Mouse (Mus musculus): ENCODE measurements at regions not wholly inside any gene's neighbourhood (a gene's known extent, or its start where the extent isn't known, plus 50 kb on each side); places are given as distances from the start of the nearest gene placed in this dataset.
"Not testable (repeated sequence)": the region's sequence is repeated elsewhere in the genome, so short reads cannot be mapped to it uniquely, and the experiment has no call there.

GRCm38 (mm10) chr14:66584699-66585098, 575.7 kb upstream of the Gulo start:
- DNase-seq: no peak

- no peak for DNase-seq
Observed at GRCm38 (mm10) chr14:66579904-66580492, 571.0 kb upstream of the Gulo start.

GRCm38 (mm10) chr14:66566600-66566999, 557.6 kb upstream of the Gulo start:
- no peak for DNase-seq

DNA sequence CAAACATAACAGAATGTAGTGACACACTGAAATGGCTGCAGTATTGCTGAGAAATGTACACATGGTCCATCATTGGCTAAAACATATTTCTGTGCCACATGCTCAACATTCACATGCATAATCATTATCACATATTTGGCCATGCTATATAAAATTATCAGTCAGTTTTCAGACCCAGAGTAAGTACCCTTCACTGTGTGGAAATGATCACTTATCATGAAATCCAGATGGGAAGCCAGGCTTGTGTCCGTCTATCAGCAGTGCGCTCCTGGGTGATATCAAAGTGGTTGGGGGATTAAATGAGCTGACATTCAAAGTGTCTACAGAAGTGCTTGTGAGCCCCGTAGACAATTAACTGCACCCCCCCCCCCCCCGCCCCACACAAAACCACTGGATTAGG, 553.7 kb upstream of the Gulo start:
- no peak for DNase-seq

DNA sequence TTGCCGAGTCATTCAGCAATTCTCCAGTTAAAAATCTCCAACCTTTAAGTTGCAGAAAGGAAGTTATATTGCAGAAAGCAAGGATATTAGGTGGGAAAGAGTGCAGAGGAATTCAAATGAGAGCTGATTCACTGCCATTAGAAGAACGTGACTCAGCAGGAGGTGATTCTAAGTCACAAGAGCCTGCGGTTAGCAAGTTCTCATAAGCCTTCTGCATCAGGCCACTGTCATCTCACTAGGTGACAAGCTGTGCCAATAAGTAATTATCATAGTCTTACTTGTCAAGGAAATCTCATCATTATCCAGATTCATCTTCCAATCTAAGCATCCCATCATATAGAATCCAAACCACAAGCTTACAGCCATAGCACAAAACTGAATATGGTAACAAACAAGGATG, 552.7 kb upstream of the Gulo start:
- no peak for DNase-seq

- no peak for DNase-seq
Observed at GRCm38 (mm10) chr14:66561042-66561590, 552.1 kb upstream of the Gulo start.

DNA sequence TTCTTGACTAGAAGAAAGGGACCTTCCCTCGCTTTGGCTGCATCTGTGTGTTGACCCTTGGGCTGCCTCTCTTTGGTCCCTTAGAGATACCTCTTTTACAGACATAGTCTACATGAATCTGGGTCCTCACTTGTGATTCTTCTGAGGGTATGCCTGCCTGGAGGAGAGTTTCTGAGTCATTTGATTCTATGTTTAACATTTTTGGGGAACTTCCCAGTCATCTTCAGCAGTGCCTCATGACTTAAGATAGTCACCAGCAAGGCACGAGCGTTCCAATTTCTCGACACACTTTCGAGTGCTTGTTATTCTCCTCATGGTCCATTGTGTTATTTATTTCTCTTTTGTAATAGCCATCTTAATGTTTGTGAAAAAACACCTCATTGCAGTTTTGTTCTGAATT, 549.4 kb upstream of the Gulo start:
- no peak for DNase-seq

- DNase-seq: no peak
Observed at GRCm38 (mm10) chr14:66557631-66558030, 548.6 kb upstream of the Gulo start.

GRCm38 (mm10) chr14:66538498-66538897, 529.5 kb upstream of the Gulo start:
- no peak for DNase-seq

GRCm38 (mm10) chr14:66534671-66535070, 525.7 kb upstream of the Gulo start:
- DNase-seq: no peak

DNA sequence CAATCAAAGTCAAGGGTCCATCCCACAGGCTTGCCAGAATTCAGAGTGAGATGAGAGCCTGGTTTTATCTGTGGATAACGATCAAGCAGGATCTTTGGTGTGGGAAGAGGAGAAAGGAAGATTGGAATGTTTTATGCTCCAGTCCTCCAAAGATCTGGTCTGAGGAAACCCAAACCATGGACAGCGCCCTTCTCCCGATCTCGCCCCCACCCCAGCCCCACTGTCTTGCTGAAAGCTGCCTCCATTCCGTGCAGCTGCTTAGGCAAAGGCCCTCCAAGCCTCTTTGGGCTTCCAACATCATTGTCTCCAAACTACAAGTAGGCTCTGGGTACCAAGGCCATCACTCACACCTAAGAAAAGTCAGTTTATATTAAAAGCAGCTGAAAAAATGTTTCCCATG, 519.1 kb upstream of the Gulo start:
- no peak for DNase-seq

- DNase-seq: no peak
Observed at GRCm38 (mm10) chr14:66527061-66527460, 518.1 kb upstream of the Gulo start.

GRCm38 (mm10) chr14:66522856-66523400, 513.9 kb upstream of the Gulo start:
- peak; percentile 22 for DNase-seq

DNA sequence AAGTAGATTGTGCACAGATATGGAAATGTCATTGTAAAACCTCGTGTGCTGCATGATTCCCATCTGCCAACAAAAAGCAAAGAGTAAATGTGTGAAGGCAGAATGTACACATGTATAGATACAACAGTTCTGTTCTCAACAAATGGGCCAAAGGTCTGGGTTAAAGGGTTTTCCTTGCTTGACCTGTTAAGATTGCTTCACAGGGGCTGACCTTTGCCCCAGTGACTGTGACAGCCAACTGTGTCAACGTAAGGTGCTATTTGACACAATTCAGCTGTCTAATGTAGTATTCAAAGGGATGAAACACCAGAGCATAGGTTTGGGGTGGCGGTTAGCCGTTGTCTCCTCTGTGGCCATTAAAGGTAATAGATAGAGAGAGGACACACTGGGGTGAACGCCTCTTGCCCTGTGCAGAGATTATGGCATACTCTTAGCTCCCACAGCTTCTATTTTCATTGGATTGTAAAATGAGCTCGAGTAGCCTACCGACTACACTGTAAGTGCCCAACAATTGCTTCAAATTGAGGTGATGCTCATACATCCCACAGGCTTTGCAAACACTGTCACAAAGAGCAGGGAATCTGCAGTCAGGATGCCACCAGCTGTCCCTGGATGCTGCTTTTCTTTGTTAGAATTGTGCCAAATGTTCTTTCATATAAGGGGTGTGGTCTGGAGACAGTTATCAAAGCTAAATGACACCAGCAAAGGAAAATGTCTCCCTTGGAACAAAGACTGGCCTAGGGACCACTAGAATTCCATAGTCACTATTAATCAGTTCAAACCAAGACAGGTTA, 513.0 kb upstream of the Gulo start:
- no peak for DNase-seq

DNA sequence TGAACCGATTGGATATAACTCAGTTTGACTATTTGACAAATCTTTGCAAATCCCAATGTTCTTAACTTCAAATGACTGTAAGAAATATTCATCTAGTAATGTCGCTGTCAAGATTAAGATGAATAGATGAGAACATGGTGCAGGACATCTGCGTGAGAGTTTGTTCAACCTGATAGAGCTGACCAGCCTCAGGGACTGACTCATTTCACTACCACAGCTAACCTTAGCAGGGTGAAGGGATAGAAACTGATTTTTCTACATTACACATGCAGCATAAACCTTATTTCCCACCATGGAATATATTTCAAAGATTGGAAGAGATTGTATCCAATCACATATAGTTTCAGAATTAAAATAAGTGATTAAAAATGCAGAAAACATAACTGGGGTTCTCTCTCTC, 507.8 kb upstream of the Gulo start:
- DNase-seq: no peak

GRCm38 (mm10) chr14:66510750-66511149, 501.7 kb upstream of the Gulo start:
- DNase-seq: no peak

DNA sequence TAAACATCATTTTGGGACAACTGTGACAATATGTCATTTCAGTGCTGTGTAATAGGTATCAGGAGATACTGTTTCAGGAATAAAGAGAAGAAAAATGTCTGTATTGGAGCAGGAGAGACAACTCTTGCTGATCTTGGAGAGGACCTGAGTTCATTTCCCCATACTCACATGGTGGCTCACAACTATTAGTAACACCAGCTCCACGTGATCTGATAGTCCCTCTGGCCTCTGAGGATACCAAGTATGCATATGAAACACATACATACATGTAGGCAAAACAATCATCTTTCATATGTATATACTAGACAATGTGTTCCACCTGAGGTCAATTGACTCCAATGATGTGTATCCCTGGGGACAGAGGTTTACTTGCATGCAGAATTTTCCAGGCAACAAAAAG, 501.2 kb upstream of the Gulo start:
- no peak for DNase-seq

DNA sequence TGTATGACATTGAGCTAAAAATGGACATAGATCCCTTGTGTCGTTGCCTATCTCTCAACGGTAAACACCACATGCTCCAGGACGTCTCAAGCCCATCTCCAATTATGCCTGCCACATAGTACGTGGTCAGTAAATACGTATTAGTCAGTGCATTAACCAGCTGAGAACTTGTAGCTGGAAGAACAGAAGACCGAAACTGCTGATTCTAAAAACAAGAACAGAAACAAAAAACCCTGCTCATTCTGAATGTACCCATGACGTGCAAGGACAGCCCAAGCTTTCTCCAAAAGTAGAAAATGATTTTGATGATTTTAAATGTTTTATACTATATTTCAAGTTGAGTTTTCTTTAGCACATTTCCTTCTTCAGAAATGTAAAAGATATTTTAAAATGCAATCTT, 500.7 kb upstream of the Gulo start:
- DNase-seq: no peak

DNA sequence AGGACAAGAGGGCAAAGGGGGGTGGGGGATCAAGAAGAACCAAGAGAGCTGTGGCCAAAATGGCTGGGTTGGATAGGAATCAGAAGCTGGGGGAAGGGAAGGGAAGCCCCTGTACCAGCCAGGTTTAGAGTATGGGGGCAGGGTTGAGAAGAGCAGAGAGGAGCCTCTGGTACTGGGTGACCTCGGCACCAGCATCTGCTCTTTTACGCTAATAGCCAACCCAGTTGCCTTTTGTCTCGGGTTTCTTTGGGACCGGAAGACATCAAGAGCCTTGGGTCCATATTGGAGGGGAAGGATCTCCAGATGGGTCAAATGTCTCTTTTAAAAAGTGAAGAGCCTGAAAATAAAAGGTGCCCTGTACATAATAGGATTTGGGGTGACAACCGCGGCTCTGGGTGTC, 493.0 kb upstream of the Gulo start:
- DNase-seq: no peak

DNA sequence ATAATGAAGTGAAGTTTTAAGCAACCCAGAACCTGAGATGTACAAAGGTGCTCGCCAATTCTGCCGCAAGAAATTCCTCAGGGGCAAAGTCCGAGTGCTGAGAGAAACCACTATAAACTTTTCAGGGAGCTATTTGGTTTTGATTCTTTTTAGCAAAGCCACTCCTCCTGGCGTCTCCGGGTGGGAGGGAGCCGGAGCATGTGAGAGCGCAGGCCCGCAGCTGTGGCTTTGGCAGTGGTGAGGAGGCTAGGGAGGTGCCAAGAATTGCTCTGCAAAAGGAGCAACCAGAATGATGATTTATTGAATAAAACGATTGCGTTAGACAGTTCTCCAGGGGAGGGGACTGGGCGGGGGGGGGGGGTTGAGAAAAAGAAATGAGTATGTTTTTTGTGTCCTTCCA, 490.9 kb upstream of the Gulo start:
- DNase-seq: peak; percentile 55

DNA sequence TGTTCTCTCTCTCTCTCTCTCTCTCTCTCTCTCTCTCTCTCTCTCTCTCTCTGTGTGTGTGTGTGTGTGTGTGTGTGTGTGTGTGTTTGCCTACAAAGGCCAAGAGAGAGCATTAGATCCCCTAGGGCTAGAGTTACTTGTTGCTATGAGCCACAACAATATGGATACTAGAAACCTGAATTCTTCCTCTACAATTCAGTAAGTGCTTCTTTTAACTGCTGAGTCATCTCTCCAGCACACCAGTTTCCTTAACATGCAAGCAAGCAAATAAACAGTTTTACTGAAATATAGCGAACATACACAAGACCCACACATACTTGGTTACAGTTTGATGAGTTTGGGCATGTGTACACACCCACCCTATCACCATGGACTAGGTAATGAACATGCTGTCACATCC, 486.1 kb upstream of the Gulo start:
- no peak for DNase-seq

DNA sequence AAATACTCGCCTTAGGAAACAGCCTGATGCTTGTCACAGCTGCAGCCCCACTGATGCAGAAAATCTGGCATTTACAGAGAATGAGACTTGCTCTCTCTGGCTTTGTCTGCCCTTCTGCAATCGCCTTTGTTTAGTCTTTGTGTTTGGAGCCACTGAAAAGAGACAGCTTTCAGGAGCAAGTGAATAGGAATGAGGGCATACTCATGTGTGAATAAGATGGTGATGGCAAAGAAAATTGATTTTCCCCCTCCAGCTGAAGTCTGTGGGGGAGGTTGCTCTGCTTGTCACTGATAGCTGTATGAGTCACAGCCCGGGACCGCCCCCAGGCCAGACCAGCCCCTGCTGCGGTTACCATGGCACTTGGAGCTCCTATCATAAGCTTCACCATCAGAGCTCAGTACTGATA, 485.5 kb upstream of the Gulo start:
- peak; percentile 66 for DNase-seq

DNA sequence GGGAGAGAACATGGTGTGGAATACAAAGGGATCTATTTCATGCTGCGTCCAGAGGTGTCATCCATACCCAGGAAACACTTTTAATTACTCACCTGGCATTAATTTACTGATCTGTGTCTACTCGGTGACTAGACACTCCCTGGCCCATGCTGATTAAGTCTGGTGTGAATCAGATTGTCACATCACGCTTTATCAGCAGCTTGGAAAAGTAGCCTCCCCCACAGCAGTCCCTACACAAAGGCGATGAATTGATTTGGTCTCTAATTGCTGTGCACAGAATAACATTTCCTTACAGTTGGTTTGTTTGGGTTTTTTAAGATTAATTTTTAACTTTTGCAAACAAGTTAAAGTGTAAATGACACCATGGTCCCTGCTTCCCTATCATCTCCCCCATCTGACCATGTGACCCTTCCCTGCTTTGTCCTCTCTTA, 484.7 kb upstream of the Gulo start:
- DNase-seq: no peak

DNA sequence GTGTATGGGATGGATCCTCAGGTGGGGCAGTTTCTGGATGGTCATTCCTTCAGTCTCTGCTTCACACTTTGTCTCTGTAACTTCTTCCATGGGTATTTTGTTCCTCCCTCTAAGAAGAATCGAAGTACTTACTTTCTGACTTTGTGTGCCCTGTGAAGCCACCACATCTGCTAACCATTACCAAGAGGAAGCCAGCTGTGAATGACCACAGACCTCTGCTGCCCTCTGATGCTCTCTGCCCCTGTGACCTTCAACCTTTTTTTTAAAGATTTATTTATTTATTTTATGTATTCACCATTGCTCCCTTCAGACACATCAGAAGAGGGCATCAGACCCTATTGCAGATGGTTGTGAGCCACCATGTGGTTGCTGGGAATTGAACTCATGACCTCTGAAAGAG, 475.7 kb upstream of the Gulo start:
- not testable (repeated sequence) for DNase-seq
